Comparison of ENCODE assay signal across 9 mouse cellular contexts in the genomic region with DNA sequence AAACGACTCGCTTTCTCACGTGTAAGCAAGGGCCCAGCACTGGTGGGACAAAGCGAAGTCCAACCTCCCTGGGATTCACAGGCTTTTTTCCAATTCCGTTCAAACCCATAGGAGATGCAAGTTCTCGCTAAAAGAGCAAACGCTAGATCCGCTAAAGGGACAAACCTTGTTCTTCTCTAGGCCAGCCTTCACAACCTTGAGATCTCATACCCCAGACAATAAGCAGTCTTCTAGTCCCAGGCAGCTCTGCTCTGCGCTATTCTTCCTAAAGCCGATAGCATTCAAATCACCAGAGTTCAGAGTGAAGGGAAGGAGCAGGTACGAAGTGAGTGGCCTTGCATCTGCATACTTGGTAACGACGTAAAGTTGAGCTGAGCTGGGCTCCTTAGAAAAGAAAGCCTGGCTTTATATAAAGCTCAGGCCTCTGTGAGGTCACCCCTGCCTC. TPM values are rescaled to one million over a fixed set of nuclear protein-coding genes. Genes with fewer than 3 reads are reported as not detected.
DNase-seq lines count a peak whose midpoint lies in the region; ATAC-seq and TF ChIP-seq lines count a peak whose summit lies in the region.
"Had no signal": no experiment of that assay in that cellular context is flagged by ENCODE, and none has a peak within 500 bp of the region (broad histone marks: within the 10 kb centered on the region; RNA-seq: fewer than 3 reads in every experiment).

No protein-coding gene starts in this region.

- no peak for TF ChIP-seq CTCF in bone marrow macrophage, adult 2 months (IDR thresholded peaks at IDR 0.05; ENCODE audit: low read depth, low read length)

- no peak for TF ChIP-seq POLR2A in bone marrow macrophage, adult 2 months (IDR thresholded peaks at IDR 0.05; ENCODE audit: borderline replicate concordance, low read depth, low read length)

- ATAC-seq in hindbrain, embryonic 14.5 days (ENCODE audit: low FRiP score) = no peak
- peak; percentile 23; the same call in 1 of the 2 replicates for ATAC-seq in midbrain, embryonic 11.5 days (ENCODE audit: low FRiP score)

- H3K36me3 ChIP-seq in heart, embryonic 10.5 days = peaks cover 11% of the 10 kb centered on the region
- H3K36me3 ChIP-seq in hindbrain, embryonic 14.5 days (replicated peaks; ENCODE audit: control insufficient read depth, insufficient read depth) = no peaks in the 10 kb centered on the region
- peaks cover 5% of the 10 kb centered on the region; the same call in 1 of the 2 replicates for H3K36me3 ChIP-seq in midbrain, embryonic 11.5 days (ENCODE audit: control insufficient read depth, insufficient read depth, low read length)

- H3K27me3 ChIP-seq in heart, embryonic 10.5 days (ENCODE audit: insufficient read depth, poor library complexity, severe bottlenecking) = peaks cover 29% of the 10 kb centered on the region; the same call in 1 of the 2 replicates
- H3K27me3 ChIP-seq in hindbrain, embryonic 14.5 days (ENCODE audit: control insufficient read depth, insufficient read depth, low read length) = no peaks in the 10 kb centered on the region
- no peaks in the 10 kb centered on the region for H3K27me3 ChIP-seq in midbrain, embryonic 11.5 days (ENCODE audit: control insufficient read depth, insufficient read depth, low read length)

- WGBS in heart, embryonic 10.5 days = 14% methylated on average over 13 of the region's 13 CpGs
- WGBS in hindbrain, embryonic 14.5 days = 3% methylated on average over 13 of the region's 13 CpGs
- 4% methylated on average over 13 of the region's 13 CpGs for WGBS in midbrain, embryonic 11.5 days

- H3K4me2 ChIP-seq in hindbrain, embryonic 14.5 days (replicated peaks) = peak overlapping the region; percentile 97
- H3K4me2 ChIP-seq in midbrain, embryonic 11.5 days = peak overlapping the region; percentile 83

- peak overlapping the region; percentile 89 for H3K27ac ChIP-seq in heart, embryonic 10.5 days
- H3K27ac ChIP-seq in bone marrow macrophage, adult 2 months (ENCODE audit: insufficient read depth, low read depth, low read length) = no peak overlapping the region
- peak overlapping the region; percentile 72; the same call in 1 of the 2 replicates for H3K27ac ChIP-seq in hindbrain, embryonic 14.5 days
- peak overlapping the region; percentile 74 for H3K27ac ChIP-seq in midbrain, embryonic 11.5 days (ENCODE audit: low read depth, low read length)

- no peak for DNase-seq in heart, embryonic 10.5 days (ENCODE audit: low spot score)
- DNase-seq in heart, postnatal 25 days (ENCODE audit: low spot score) = no peak
- no peak for DNase-seq in hindbrain, embryonic 14.5 days (ENCODE audit: low spot score)
- DNase-seq in midbrain, embryonic 11.5 days (ENCODE audit: low spot score, missing footprints) = peak; percentile 94
- no peak for DNase-seq in gastrocnemius, adult 8-10 months (ENCODE audit: low spot score in 2 of 2)
- no peak for DNase-seq in frontal cortex, postnatal 14 days (ENCODE audit: low spot score in 2 of 2)
- no peak for DNase-seq in left cerebral cortex, adult 11 months (ENCODE audit: low spot score)

- peak overlapping the region; percentile 74 for H3K4me3 ChIP-seq in heart, embryonic 10.5 days
- H3K4me3 ChIP-seq in bone marrow macrophage, adult 2 months (ENCODE audit: insufficient read depth, low read length) = peak overlapping the region; percentile 74
- H3K4me3 ChIP-seq in hindbrain, embryonic 14.5 days (replicated peaks; ENCODE audit: low read length) = peak overlapping the region; percentile 83
- H3K4me3 ChIP-seq in midbrain, embryonic 11.5 days (ENCODE audit: low read depth, low read length) = peak overlapping the region; percentile 93

- 0 out of 2 replicates have a peak, but pooled peaks cover 3% of the 10 kb centered on the region for H3K9me3 ChIP-seq in heart, embryonic 10.5 days
- no peaks in the 10 kb centered on the region for H3K9me3 ChIP-seq in hindbrain, embryonic 14.5 days (ENCODE audit: control insufficient read depth, low read length)
- no peaks in the 10 kb centered on the region; the same call in 1 of the 2 replicates for H3K9me3 ChIP-seq in midbrain, embryonic 11.5 days (ENCODE audit: control insufficient read depth, low read length)

- H3K4me1 ChIP-seq in heart, embryonic 10.5 days = peaks cover 12% of the 10 kb centered on the region; the same call in 1 of the 2 replicates
- H3K4me1 ChIP-seq in bone marrow macrophage, adult 2 months (ENCODE audit: control insufficient read depth, insufficient read depth, low read length) = peaks cover 8% of the 10 kb centered on the region; the same call in 1 of the 2 replicates
- H3K4me1 ChIP-seq in hindbrain, embryonic 14.5 days (replicated peaks; ENCODE audit: control insufficient read depth, insufficient read depth, low read length) = peaks cover 24% of the 10 kb centered on the region
- H3K4me1 ChIP-seq in midbrain, embryonic 11.5 days (ENCODE audit: control insufficient read depth, insufficient read depth, low read length) = peaks cover 22% of the 10 kb centered on the region

- intact Hi-C loops in heart, postnatal 25 days (cut with DNase I) = loop anchor here (5.0 kb wide), 2 partner anchors 159 to 211 kb away; no protein-coding TSS in a partner anchor

- peak overlapping the region; percentile 81 for H3K9ac ChIP-seq in hindbrain, embryonic 14.5 days
- peak overlapping the region; percentile 96 for H3K9ac ChIP-seq in midbrain, embryonic 11.5 days (ENCODE audit: low read length)

RNA-seq across cellular contexts. Expression of a gene that starts 1.2 kb away (rescaled TPM):
- 24.9 and 34.4 TPM in 2 replicates for polyA plus RNA-seq in heart, embryonic 10.5 days (2016; fragmentation: Nextera tagmentation; extraction: Ambion mirVana)
- total RNA-seq in heart, postnatal 25 days (2021) = 1 to 10 TPM; 3.2 to 3.8 TPM
- 4.4 and 6.2 TPM in 2 replicates for polyA plus RNA-seq in bone marrow macrophage, adult 2 months (2012; ENCODE audit: insufficient read depth, insufficient read length, missing spikeins)
- polyA plus RNA-seq in hindbrain, embryonic 14.5 days (2014; fragmentation: Nextera tagmentation; extraction: Ambion mirVana) = 11.6 and 12.9 TPM in 2 replicates
- polyA plus RNA-seq in midbrain, embryonic 11.5 days (2014; fragmentation: Nextera tagmentation; extraction: Ambion mirVana) = 74.7 and 80.6 TPM in 2 replicates
- 1 to 10 TPM; 3.8 to 6.1 (median 5.1) TPM for total RNA-seq in gastrocnemius, adult 8-10 months (2022)
- total RNA-seq: MEL had no signal
